Mouse (Mus musculus) ES-Bruce4 (cell line): ENCODE data around the gene Eps8l3. TPM values are rescaled to one million over a fixed set of nuclear protein-coding genes. Genes with fewer than 3 reads are reported as not detected.

Source experiments
- H3K27ac ChIP-seq: 2 replicates; pipeline ENCODE4 v1.5.1; 2012; ENCODE audit warnings: low read length, inconsistent platforms; ENCODE audit not compliant: insufficient read depth
- H3K27me3 ChIP-seq: 2 replicates; pipeline ENCODE4 v1.6.1; 2012; ENCODE audit warnings: mild to moderate bottlenecking, low read length, inconsistent platforms; ENCODE audit not compliant: control insufficient read depth, poor library complexity, insufficient read depth, severe bottlenecking
- H3K36me3 ChIP-seq: 2 replicates; pipeline ENCODE4 v1.6.1; 2012; ENCODE audit warnings: inconsistent platforms, mild to moderate bottlenecking, low read length, moderate library complexity; ENCODE audit not compliant: control insufficient read depth, poor library complexity, insufficient read depth, severe bottlenecking
- H3K4me1 ChIP-seq: one replicate; pipeline ENCODE4 v1.8.1; 2011; ENCODE audit warnings: low read length; ENCODE audit not compliant: control insufficient read depth, insufficient read depth
- H3K4me3 ChIP-seq: 2 replicates; pipeline ENCODE4 v1.5.1; 2011; ENCODE audit warnings: low read depth, mild to moderate bottlenecking, low read length
- H3K9ac ChIP-seq: 2 replicates; pipeline ENCODE4 v1.6.1; 2012; ENCODE audit warnings: low read depth, mild to moderate bottlenecking, inconsistent platforms; ENCODE audit not compliant: poor library complexity, severe bottlenecking
- H3K9me3 ChIP-seq: replicated peaks from 2 replicates; pipeline ENCODE4 v1.6.1; 2012; ENCODE audit warnings: mild to moderate bottlenecking, low read length, inconsistent platforms; ENCODE audit not compliant: control insufficient read depth, poor library complexity, insufficient read depth, severe bottlenecking
- CTCF ChIP-seq: IDR thresholded peaks from one replicate; pipeline ENCODE4 v1.8.1; 2011; ENCODE audit warnings: low read depth, low read length
- EP300 ChIP-seq: IDR thresholded peaks from 2 replicates; pipeline ENCODE4 v1.6.1; 2011; ENCODE audit warnings: low read depth, low read length; ENCODE audit not compliant: insufficient read depth
- POLR2A ChIP-seq: IDR thresholded peaks from one replicate; pipeline ENCODE4 v1.8.1; 2011; ENCODE audit warnings: low read length; ENCODE audit not compliant: insufficient read depth
- polyA plus RNA-seq: library from polyadenylated mRNA; stranded (reverse); fragments of >200 nt; gene quantifications from 2 replicates; pipeline ENCODE4 v1.2.4, GENCODE M21; 2011; ENCODE audit warnings: low read depth; ENCODE audit not compliant: missing spikeins, insufficient read depth, insufficient read length

Gene Eps8l3
- polyA plus RNA-seq, 1 experiment = not detected

DNA sequence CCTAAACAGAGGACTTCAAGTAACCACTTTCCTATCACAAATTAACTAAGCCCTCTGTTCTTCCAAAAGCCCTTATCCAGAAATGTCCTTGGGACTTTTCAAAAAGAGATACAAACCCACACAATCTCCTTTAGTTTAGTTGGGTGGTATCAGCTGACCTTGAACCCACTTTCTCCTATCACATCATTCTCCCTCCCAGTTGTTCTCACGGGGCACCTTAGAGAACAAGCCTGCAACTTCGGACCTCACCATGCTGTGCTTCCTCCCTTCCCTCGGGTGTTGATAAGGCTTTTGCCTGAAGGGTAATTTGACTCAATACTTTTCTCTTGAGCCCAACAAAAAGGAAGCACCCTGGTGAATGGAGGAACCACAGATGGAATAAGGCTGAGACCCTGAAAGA, 58.9 kb downstream of the Eps8l3 start:
- H3K27ac ChIP-seq = no peak overlapping the region
- H3K4me1 ChIP-seq = no peaks in the 10 kb centered on the region

DNA sequence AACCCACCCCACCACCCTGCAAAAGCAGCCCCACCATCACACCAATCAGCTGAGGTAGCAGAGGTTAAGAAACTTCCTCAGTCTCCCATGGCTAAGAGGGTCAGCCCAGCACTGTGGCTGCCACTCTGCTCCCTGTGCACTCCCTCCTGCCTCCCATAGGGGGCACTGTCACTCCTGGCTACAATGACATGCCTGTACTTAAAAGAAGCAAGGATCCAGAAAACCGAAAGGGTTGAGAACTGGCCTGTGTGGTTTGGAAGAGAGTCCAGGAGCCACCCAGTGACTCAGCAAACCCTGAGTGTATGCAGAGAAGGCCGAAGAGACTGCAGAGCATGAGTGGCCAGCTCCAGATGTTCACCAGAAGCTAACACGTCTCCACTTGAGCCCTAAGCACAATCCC, 62.4 kb downstream of the Eps8l3 start:
- Histone ChIP-seq H3K4me1 (no peaks in the 10 kb centered on the region), H3K27ac (no peak overlapping the region)

More for the DNA sequence above, 58.9 kb downstream of the Eps8l3 start:
- Histone ChIP-seq H3K9me3 (no peaks in the 10 kb centered on the region), H3K4me3 (no peak overlapping the region), H3K9ac (no peak overlapping the region), H3K27me3 (no peaks in the 10 kb centered on the region), H3K36me3 (no peaks in the 10 kb centered on the region)
- no peak for TF ChIP-seq EP300
- no peak for TF ChIP-seq CTCF
- no peak for TF ChIP-seq POLR2A

DNA sequence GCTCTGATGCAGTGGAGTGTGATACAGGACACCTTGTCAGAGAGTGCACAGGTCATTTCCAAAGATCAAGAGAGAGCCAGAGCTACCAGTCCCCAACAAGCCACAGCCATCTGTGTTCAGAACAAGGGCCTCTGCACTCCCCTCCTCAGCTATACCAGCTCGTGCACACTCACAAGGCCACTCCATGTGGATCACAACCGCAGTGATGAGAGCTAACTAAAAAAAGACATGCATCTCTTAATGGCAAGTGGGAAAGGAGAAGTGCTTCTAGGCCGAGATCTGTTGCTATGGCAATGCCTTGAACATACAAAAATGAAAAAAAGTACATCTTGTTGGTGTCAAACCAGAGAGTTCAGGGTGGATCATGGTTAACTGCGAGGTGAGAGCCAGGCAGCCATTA, 62.8 kb downstream of the Eps8l3 start:
- no peak overlapping the region for H3K9ac ChIP-seq
- TF ChIP-seq EP300 (no peak), POLR2A (no peak), CTCF (no peak)
- no peaks in the 10 kb centered on the region for H3K9me3 ChIP-seq
- H3K4me1 ChIP-seq = no peaks in the 10 kb centered on the region
- H3K4me3 ChIP-seq = no peak overlapping the region
- no peak overlapping the region for H3K27ac ChIP-seq
- H3K27me3 ChIP-seq = no peaks in the 10 kb centered on the region
- H3K36me3 ChIP-seq = no peaks in the 10 kb centered on the region

More for the DNA sequence above, 62.4 kb downstream of the Eps8l3 start:
- Histone ChIP-seq H3K9ac (no peak overlapping the region), H3K36me3 (no peaks in the 10 kb centered on the region), H3K27me3 (no peaks in the 10 kb centered on the region), H3K4me3 (no peak overlapping the region), H3K9me3 (no peaks in the 10 kb centered on the region)
- TF ChIP-seq POLR2A (no peak), EP300 (0 out of 2 replicates have a peak, but pooled peaks have one; percentile 35), CTCF (peak; percentile 96)

DNA sequence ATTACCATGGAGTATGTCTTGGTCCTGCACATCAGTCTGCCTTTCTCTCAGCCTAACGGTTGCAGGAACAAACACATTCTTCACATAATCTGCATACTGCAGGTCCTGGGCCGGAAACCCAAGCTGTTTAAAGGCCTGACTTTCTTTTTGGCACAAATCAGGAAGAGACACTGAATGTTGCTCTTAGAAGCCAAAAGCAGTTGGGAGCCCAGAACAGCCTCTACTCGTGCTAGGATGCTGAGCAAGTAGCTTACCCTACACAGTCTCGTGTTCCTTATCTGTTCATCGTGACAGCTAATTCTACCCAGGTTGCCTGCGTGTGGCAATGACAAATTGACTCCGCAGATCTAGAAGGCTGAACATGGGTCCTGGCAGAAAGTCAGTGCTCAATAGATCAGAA, 63.5 kb downstream of the Eps8l3 start:
- Histone ChIP-seq H3K4me1 (no peaks in the 10 kb centered on the region), H3K4me3 (no peak overlapping the region), H3K36me3 (no peaks in the 10 kb centered on the region), H3K9me3 (no peaks in the 10 kb centered on the region), H3K27me3 (no peaks in the 10 kb centered on the region), H3K27ac (no peak overlapping the region), H3K9ac (no peak overlapping the region)
- TF ChIP-seq POLR2A (no peak), CTCF (no peak), EP300 (no peak)

DNA sequence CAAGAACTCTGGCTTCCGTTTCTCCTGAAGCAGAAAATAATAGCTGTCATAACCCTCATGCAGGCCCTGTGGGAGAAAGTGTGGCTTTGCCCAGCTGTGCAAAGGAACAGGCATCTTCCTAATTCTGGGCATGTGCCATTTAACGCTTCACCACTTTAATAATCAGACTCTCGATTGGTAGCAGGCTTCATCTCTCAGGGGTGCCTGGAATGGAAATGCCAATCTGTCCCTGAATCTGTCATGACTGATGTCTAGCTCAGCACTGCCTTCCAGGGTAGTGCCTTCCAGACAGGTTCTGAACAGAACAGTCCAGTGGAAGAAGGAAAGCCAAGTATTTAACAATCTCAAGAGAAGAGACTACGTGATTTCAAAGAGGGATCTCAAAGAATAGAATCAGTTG, 64.2 kb downstream of the Eps8l3 start:
- Histone ChIP-seq H3K9me3 (no peaks in the 10 kb centered on the region), H3K27ac (no peak overlapping the region), H3K4me1 (no peaks in the 10 kb centered on the region), H3K9ac (no peak overlapping the region), H3K4me3 (no peak overlapping the region), H3K27me3 (no peaks in the 10 kb centered on the region), H3K36me3 (no peaks in the 10 kb centered on the region)
- TF ChIP-seq POLR2A (no peak), EP300 (no peak), CTCF (no peak)

Other genes starting within 250 kb of the Eps8l3 start
- not detected in 2 replicates for gene Gm10961, start 245.9 kb upstream of the Eps8l3 start, polyA plus RNA-seq
- 22.6 and 23.5 TPM in 2 replicates for gene Strip1, start 245.5 kb upstream of the Eps8l3 start, polyA plus RNA-seq
- 176 and 179 TPM in 2 replicates for gene Ahcyl1, start 180.7 kb upstream of the Eps8l3 start, polyA plus RNA-seq
- gene Csf1, start 116.8 kb upstream of the Eps8l3 start, polyA plus RNA-seq = 27.0 and 32.5 TPM in 2 replicates
- gene Gstm5, start 18.6 kb downstream of the Eps8l3 start, polyA plus RNA-seq = 21.3 and 22.2 TPM in 2 replicates
- gene Gstm7, start 54.6 kb downstream of the Eps8l3 start, polyA plus RNA-seq = 4.4 and 4.6 TPM in 2 replicates
- gene Gstm6, start 66.5 kb downstream of the Eps8l3 start, polyA plus RNA-seq = 27.1 and 27.8 TPM in 2 replicates
- 24.6 and 31.6 TPM in 2 replicates for gene Gstm3, start 92.1 kb downstream of the Eps8l3 start, polyA plus RNA-seq
- 74.8 and 77.0 TPM in 2 replicates for gene Gstm2, start 109.2 kb downstream of the Eps8l3 start, polyA plus RNA-seq
- 163 and 187 TPM in 2 replicates for gene Gstm1, start 140.7 kb downstream of the Eps8l3 start, polyA plus RNA-seq
- gene Gstm4, start 167.7 kb downstream of the Eps8l3 start, polyA plus RNA-seq = 14.0 and 15.1 TPM in 2 replicates
- gene Ampd2, start 209.4 kb downstream of the Eps8l3 start, polyA plus RNA-seq = 34.9 and 48.2 TPM in 2 replicates
- 3.2 and 3.5 TPM in 2 replicates for gene Gnat2, start 215.6 kb downstream of the Eps8l3 start, polyA plus RNA-seq